Mouse (Mus musculus) central nervous system, embryonic 11.5 days (tissue): ENCODE results near the gene Capzb. TPM values are rescaled to one million over a fixed set of nuclear protein-coding genes. Genes with fewer than 3 reads are reported as not detected.

Experiments
- polyA plus RNA-seq: library from polyadenylated mRNA; depleted of rRNA; stranded (reverse); fragments of >200 nt; gene quantifications from 2 replicates; pipeline ENCODE4 v1.2.3, GENCODE M21; 2012; rRNA removed

Gene Capzb
- 212 and 214 TPM in 2 replicates for polyA plus RNA-seq

DNA sequence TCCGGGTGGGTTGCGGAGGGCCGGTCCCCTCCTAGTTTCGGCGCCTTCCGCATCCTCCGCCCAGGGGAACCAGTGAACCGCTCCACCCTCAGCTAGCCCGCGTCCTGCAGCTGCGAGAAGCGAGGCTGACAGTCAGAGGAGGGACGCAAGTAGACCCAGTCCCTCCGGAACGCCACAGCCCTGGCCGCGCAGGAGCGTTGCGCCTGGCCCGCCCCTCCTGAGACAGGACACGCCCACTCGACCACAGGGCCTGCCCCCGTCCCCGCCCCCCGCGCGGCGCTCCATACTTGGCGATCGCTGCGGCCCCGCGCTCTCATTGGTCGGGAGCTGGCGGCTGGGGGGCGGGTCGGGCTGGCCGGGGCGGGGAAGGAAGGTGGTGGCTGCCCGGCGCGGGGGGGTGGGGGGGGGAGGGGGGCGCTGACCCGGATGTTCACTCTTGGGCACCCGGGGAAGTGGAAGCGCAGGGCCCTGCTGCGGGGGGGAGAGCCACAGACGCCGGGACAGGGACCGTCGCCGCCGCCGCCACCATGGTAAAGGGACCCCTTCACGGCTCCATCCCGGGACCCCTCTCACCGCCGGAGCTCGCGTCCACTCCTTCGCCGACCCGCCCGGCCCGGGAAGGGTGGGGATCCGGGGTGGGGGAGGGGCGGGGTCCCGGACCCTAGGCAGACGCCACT lies at the start of gene Capzb:
Gene Capzb (plus strand): TSS at position 401 of the 677 bp plus-strand sequence.

DNA sequence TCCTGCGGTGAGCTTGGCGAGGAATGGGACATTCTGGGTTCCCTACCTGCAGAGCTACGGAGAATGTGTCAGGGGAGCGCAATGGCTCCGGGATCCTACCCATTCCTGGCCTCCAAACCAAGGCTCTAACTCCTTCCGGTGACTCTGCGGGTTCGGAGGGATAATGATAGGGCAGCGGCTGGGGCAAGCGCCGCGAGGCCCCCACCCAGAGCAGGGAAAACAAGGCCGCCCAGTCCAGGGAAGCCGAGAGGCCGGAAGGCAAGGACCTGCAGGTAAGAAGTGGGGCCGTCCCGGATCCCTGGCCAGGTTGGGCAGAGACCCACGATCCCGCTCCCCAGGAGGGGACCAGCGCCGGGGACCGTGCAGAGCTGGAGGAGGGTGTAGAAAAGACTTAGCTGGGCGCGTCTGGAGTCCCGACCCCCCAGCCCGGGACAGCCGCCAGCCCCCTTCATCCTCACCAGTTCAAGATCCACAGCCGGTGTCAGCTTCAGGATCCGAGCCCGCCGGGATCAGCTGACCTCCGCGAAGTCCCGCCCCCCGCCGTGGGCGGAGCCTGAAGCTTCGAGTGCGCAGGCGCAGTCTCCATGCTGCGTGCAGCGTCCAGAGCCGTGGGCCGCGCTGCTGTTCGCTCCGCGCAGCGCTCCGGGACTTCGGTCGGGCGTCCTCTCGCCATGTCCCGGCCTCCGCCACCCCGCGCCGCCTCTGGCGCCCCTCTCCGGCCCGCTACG lies 117.6 kb downstream of the Capzb start, which contains the start of the genes Pqlc2 and Akr7a5:
Gene Pqlc2 (minus strand): TSS at position 538 of the 728 bp plus-strand sequence.
Gene Akr7a5 (plus strand): TSS at position 574 of the 728 bp plus-strand sequence.

Other genes with a start within 250 kb of the Capzb start
- gene Rnf186, start 225.8 kb upstream of the Capzb start, polyA plus RNA-seq, result 0.05 TPM in 1 of 2 replicates, not detected in the other
- 0.85 and 1.8 TPM in 2 replicates for gene Tmco4, start 220.0 kb upstream of the Capzb start, polyA plus RNA-seq
- 0.11 and 0.61 TPM in 2 replicates for gene Htr6, start 117.3 kb upstream of the Capzb start, polyA plus RNA-seq
- gene Nbl1, start 99.9 kb upstream of the Capzb start, polyA plus RNA-seq, result 15.3 and 33.4 TPM in 2 replicates
- gene Minos1, start 61.8 kb upstream of the Capzb start, polyA plus RNA-seq, result 176 and 245 TPM in 2 replicates
- 12.0 and 15.8 TPM in 2 replicates for gene Pqlc2, start 117.8 kb downstream of the Capzb start, polyA plus RNA-seq
- gene Akr7a5, start 117.8 kb downstream of the Capzb start, polyA plus RNA-seq, result 18.8 and 27.2 TPM in 2 replicates
- 93.8 and 136 TPM in 2 replicates for gene Mrto4, start 159.7 kb downstream of the Capzb start, polyA plus RNA-seq
- 34.1 and 44.6 TPM in 2 replicates for gene Emc1, start 159.7 kb downstream of the Capzb start, polyA plus RNA-seq
- 85.8 and 137 TPM in 2 replicates for gene Ubr4, start 159.7 kb downstream of the Capzb start, polyA plus RNA-seq